Mouse (Mus musculus): ENCODE measurements at regions not wholly inside any gene's neighbourhood (a gene's known extent, or its start where the extent isn't known, plus 50 kb on each side); places are given as distances from the start of the nearest gene placed in this dataset.

- TF ChIP-seq CTCF (IDR thresholded peaks at IDR 0.05; ENCODE audit: control insufficient read depth, insufficient read depth, insufficient read length) (no peak), MAX (IDR thresholded peaks at IDR 0.05) (no peak), CEBPB (IDR thresholded peaks at IDR 0.05; ENCODE audit: low read depth) (no peak), USF1 (IDR thresholded peaks at IDR 0.05; ENCODE audit: low read depth) (no peak), MYOG (IDR thresholded peaks at IDR 0.05; ENCODE audit: control insufficient read depth, extremely low read depth, insufficient read length) (no peak), MYOD1 (IDR thresholded peaks at IDR 0.05; ENCODE audit: control insufficient read depth, insufficient read length, low read depth) (no peak)
Measured at GRCm38 (mm10) chr1:73112711-73113110, 97.0 kb upstream of the Tnp1 start.

Data from C2C12 (cell line).